Mouse (Mus musculus) MEL (cell line): ENCODE results near the gene Kif26b. TPM values are rescaled to one million over a fixed set of nuclear protein-coding genes. Genes with fewer than 3 reads are reported as not detected.

Experiments used
- DNase-seq: peaks from one replicate; pipeline ENCODE4 v3.0.0; 2011; ENCODE audit warnings: low read depth, low spot score
- H3K27ac ChIP-seq: 2 replicates; pipeline ENCODE4 v1.5.1; 2012; ENCODE audit warnings: low read depth, mild to moderate bottlenecking, control low read depth, low read length, moderate library complexity; ENCODE audit not compliant: control insufficient read depth
- H3K27me3 ChIP-seq, 2 experiments: fragments of 150-350 bp in 1 of 2; sonication (generic) in 1 of 2; 2 replicates each; pipeline ENCODE4 v1.6.1; 2012; ENCODE audit warnings: low read length in 2 of 2, mild to moderate bottlenecking in 2 of 2, improper control_type of control experiment in 1 of 2, moderate library complexity in 1 of 2; ENCODE audit not compliant: insufficient read depth in 2 of 2, control insufficient read depth in 1 of 2
- H3K36me3 ChIP-seq, 2 experiments: 2 replicates each; pipeline ENCODE4 v1.6.1; 2012 to 2014; ENCODE audit warnings: low read length in 2 of 2, improper control_type of control experiment in 1 of 2, inconsistent platforms in 1 of 2, mild to moderate bottlenecking in 1 of 2; ENCODE audit not compliant: insufficient read depth in 2 of 2, control insufficient read depth in 1 of 2
- H3K4me1 ChIP-seq, 2 experiments: fragments of 150-350 bp in 1 of 2; sonication (generic) in 1 of 2; 2 replicates each; pipeline ENCODE4 v1.6.1; 2012; ENCODE audit warnings: low read length in 2 of 2, improper control_type of control experiment in 1 of 2, mild to moderate bottlenecking in 1 of 2; ENCODE audit not compliant: insufficient read depth in 2 of 2, control insufficient read depth in 1 of 2
- H3K4me3 ChIP-seq, 2 experiments: fragments of 150-350 bp in 1 of 2; sonication (generic) in 1 of 2; 2 replicates each; pipeline ENCODE4 v1.5.1; 2012; ENCODE audit warnings: low read depth in 2 of 2, low read length in 2 of 2, mild to moderate bottlenecking in 2 of 2, moderate library complexity in 2 of 2, control low read depth in 1 of 2, improper control_type of control experiment in 1 of 2; ENCODE audit not compliant: control insufficient read depth in 1 of 2, insufficient read depth in 1 of 2
- H3K79me2 ChIP-seq: 2 replicates; pipeline ENCODE4 v1.6.1; 2012; ENCODE audit warnings: mild to moderate bottlenecking, low read length, moderate library complexity; ENCODE audit not compliant: control insufficient read depth, poor library complexity, insufficient read depth
- H3K9ac ChIP-seq: 2 replicates; pipeline ENCODE4 v1.6.1; 2012; ENCODE audit warnings: low read depth, mild to moderate bottlenecking, control low read depth, low read length, moderate library complexity; ENCODE audit not compliant: control insufficient read depth, poor library complexity, severe bottlenecking
- H3K9me3 ChIP-seq: fragments of 150-350 bp; sonication (generic); replicated peaks from 2 replicates; pipeline ENCODE4 v1.6.1; 2012; ENCODE audit warnings: mild to moderate bottlenecking, low read length, improper control_type of control experiment, moderate library complexity; ENCODE audit not compliant: insufficient read depth
- CTCF ChIP-seq, 3 experiments: IDR thresholded peaks in 2 of 3; conservative IDR thresholded peaks in 1 of 3; 2 replicates each; pipeline ENCODE4 v1.5.1; 2011 to 2012; ENCODE audit warnings: low read length in 3 of 3, low read depth in 2 of 3, mild to moderate bottlenecking in 2 of 3, improper control_type of control experiment in 1 of 3, inconsistent platforms in 1 of 3, mixed read lengths in 1 of 3, moderate library complexity in 1 of 3; ENCODE audit not compliant: control insufficient read depth in 1 of 3, insufficient read depth in 1 of 3, poor library complexity in 1 of 3, severe bottlenecking in 1 of 3
- EP300 ChIP-seq, 2 experiments: IDR thresholded peaks; 2 replicates each; pipeline ENCODE4 v1.6.1; 2011; ENCODE audit warnings: improper control_type of control experiment in 2 of 2, low read length in 2 of 2, low read depth in 1 of 2, mild to moderate bottlenecking in 1 of 2
- ETS1 ChIP-seq: IDR thresholded peaks from 2 replicates; pipeline ENCODE4 v1.6.1; 2012; ENCODE audit warnings: low read depth, mild to moderate bottlenecking, inconsistent platforms, low read length, improper control_type of control experiment, moderate library complexity
- GATA1 ChIP-seq: IDR thresholded peaks from 2 replicates; pipeline ENCODE4 v1.6.1; 2011; ENCODE audit warnings: low read depth, low read length, improper control_type of control experiment
- HCFC1 ChIP-seq: IDR thresholded peaks from 2 replicates; pipeline ENCODE4 v1.6.1; 2012; ENCODE audit warnings: low read depth, mild to moderate bottlenecking, inconsistent platforms, low read length, improper control_type of control experiment, moderate library complexity
- KAT2A ChIP-seq: conservative IDR thresholded peaks from 2 replicates; pipeline ENCODE4 v1.6.1; 2012; ENCODE audit warnings: low read depth, low read length, improper control_type of control experiment, inconsistent platforms
- MAZ ChIP-seq: IDR thresholded peaks from 2 replicates; pipeline ENCODE4 v1.6.1; 2012; ENCODE audit warnings: low read depth, mild to moderate bottlenecking, inconsistent platforms, low read length, improper control_type of control experiment
- MYB ChIP-seq: IDR thresholded peaks from 2 replicates; pipeline ENCODE4 v1.6.1; 2011; ENCODE audit warnings: mild to moderate bottlenecking, low read depth, low read length, improper control_type of control experiment
- TAL1 ChIP-seq: IDR thresholded peaks from 2 replicates; pipeline ENCODE4 v1.6.1; 2012; ENCODE audit warnings: mild to moderate bottlenecking, inconsistent platforms, low read length, moderate library complexity, mixed read lengths
- TCF12 ChIP-seq: IDR thresholded peaks from 2 replicates; pipeline ENCODE4 v1.6.1; 2014; ENCODE audit warnings: low read depth, mild to moderate bottlenecking, inconsistent platforms, low read length, improper control_type of control experiment, moderate library complexity
- UBTF ChIP-seq: IDR thresholded peaks from 2 replicates; pipeline ENCODE4 v1.6.1; 2012; ENCODE audit warnings: low read depth, mild to moderate bottlenecking, inconsistent platforms, low read length, improper control_type of control experiment, moderate library complexity, borderline replicate concordance; ENCODE audit not compliant: insufficient read depth
- polyA plus RNA-seq, 2 experiments: library from polyadenylated mRNA; stranded (reverse) in 1 of 2; unstranded in 1 of 2; fragments of >175 nt in 1 of 2; fragments of >200 nt in 1 of 2; gene quantifications; 2 replicates each; pipeline versions ENCODE4 v1.2.1 to v1.2.4; 2012; ENCODE audit warnings: low replicate concordance in 2 of 2, low read depth in 1 of 2; ENCODE audit not compliant: insufficient read length in 2 of 2, insufficient read depth in 1 of 2, missing spikeins in 1 of 2
- total RNA-seq: library from RNA; depleted of rRNA; stranded (reverse); fragments of 300-350 nt; gene quantifications from 2 replicates; pipeline ENCODE4 v1.2.3, GENCODE M21; 2012

Kif26b gene
- total and polyA plus RNA-seq, 3 experiments = 0.08 to 0.50 TPM; not detected in 1

- TF ChIP-seq MAZ = no peak
- peak; percentile 65; the same call in 1 of the 2 replicates for TF ChIP-seq TCF12
- no peak for TF ChIP-seq KAT2A
- TF ChIP-seq GATA1 = peak; percentile 54
- TF ChIP-seq EP300 (IDR thresholded peaks at IDR 0.05; ENCODE audit: low read depth in 1 of 2, low read length in 2 of 2) = peak in 1 of 2 experiments; percentile 22; a peak in 1 of 4 replicates
- no peak overlapping the region for H3K4me3 ChIP-seq
- no peaks in the 10 kb centered on the region for H3K9me3 ChIP-seq
- no peak overlapping the region for H3K9ac ChIP-seq
- no peak for DNase-seq
- H3K27ac ChIP-seq = peak overlapping the region; percentile 4
- peaks cover 0 to 32% of the 10 kb centered on the region in 2 experiments; a peak in 2 of 4 replicates for H3K36me3 ChIP-seq
- no peaks in the 10 kb centered on the region for H3K27me3 ChIP-seq
- peaks cover 19 to 38% of the 10 kb centered on the region in 2 experiments for H3K4me1 ChIP-seq
- no peaks in the 10 kb centered on the region for H3K79me2 ChIP-seq
Measured at GRCm38 (mm10) chr1:178707925-178708351, 179.0 kb downstream of the Kif26b start.

GRCm38 (mm10) chr1:178708356-178708755 is 179.4 kb downstream of the Kif26b start:
- peak overlapping the region; percentile 4; the same call in 1 of the 2 replicates for H3K27ac ChIP-seq
- H3K4me3 ChIP-seq = no peak overlapping the region
- DNase-seq = peak; percentile 42
- no peaks in the 10 kb centered on the region for H3K9me3 ChIP-seq
- no peaks in the 10 kb centered on the region for H3K27me3 ChIP-seq
- H3K79me2 ChIP-seq = no peaks in the 10 kb centered on the region
- TF ChIP-seq GATA1 = peak; percentile 65
- TF ChIP-seq KAT2A = no peak
- peak; percentile 69 for TF ChIP-seq ETS1
- TF ChIP-seq CTCF (IDR thresholded peaks at IDR 0.05 in 2 of 3, conservative IDR thresholded peaks at IDR 0.05 in 1 of 3; ENCODE audit: control insufficient read depth in 1 of 3, insufficient read depth in 1 of 3, low read depth in 2 of 3, low read length in 3 of 3, poor library complexity in 1 of 3, severe bottlenecking in 1 of 3) = no peak
- no peak for TF ChIP-seq MYB
- TF ChIP-seq MAZ = 0 out of 2 replicates have a peak, but pooled peaks have one; percentile 12
- peak; percentile 34 for TF ChIP-seq TAL1
- TF ChIP-seq HCFC1 = no peak
- TF ChIP-seq TCF12 = peak; percentile 76
- peak; percentile 58 to 81; a peak in 3 of 4 replicates for TF ChIP-seq EP300 (IDR thresholded peaks at IDR 0.05; ENCODE audit: low read depth in 1 of 2, low read length in 2 of 2)
- no peak for TF ChIP-seq UBTF
- peaks cover 21 to 42% of the 10 kb centered on the region in 2 experiments for H3K4me1 ChIP-seq
- peaks cover 0 to 36% of the 10 kb centered on the region in 2 experiments; a peak in 2 of 4 replicates for H3K36me3 ChIP-seq
- H3K9ac ChIP-seq = no peak overlapping the region
